ENCODE assay signal across 8 mouse cellular contexts in genomic region chr5:71658115-71658497, GRCm38 (mm10). TPM values are rescaled to one million over a fixed set of nuclear protein-coding genes. Genes with fewer than 3 reads are reported as not detected.
A peak's percentile ranks its signal among the peaks of the same experiment; 100 is the strongest.
DNase-seq lines count a peak whose midpoint lies in the region; ATAC-seq lines count a peak whose summit lies in the region.

TSS of gene Gabra4 (minus strand) at chr5:71658308.

- intact Hi-C loops in left cerebral cortex, postnatal 4 days (cut with DNase I): no loop called here

- 1% methylated on average over 15 of the region's 15 CpGs for WGBS in intestine, embryonic 14.5 days
- WGBS in neural tube, embryonic 12.5 days: under 1% methylated on average over 15 of the region's 15 CpGs

- ATAC-seq in cerebellum, adult (ENCODE audit: insufficient number of reproducible peaks, low FRiP score, low TSS enrichment): peak; percentile 53; the same call in 1 of the 2 replicates
- peak; percentile 63 for ATAC-seq in intestine, embryonic 14.5 days (replicated peaks; ENCODE audit: low FRiP score, low TSS enrichment, low read depth)
- ATAC-seq in neural tube, embryonic 12.5 days (ENCODE audit: low FRiP score, low read depth): peak; percentile 72

- H3K9ac ChIP-seq in intestine, embryonic 14.5 days (ENCODE audit: low read length): peak within 1 kb of the TSS; percentile 22; the same call in 1 of the 2 replicates
- peak within 1 kb of the TSS; percentile 49; the same call in 1 of the 2 replicates for H3K9ac ChIP-seq in neural tube, embryonic 12.5 days

- H3K4me1 ChIP-seq in intestine, embryonic 14.5 days (replicated peaks; ENCODE audit: control insufficient read depth, insufficient read depth, low read length): no peaks in the 10 kb centered on the region
- H3K4me1 ChIP-seq in neural tube, embryonic 12.5 days: peaks cover 5% of the 10 kb centered on the region; the same call in 1 of the 2 replicates

- peak within 1 kb of the TSS; percentile 78 for H3K4me2 ChIP-seq in intestine, embryonic 14.5 days (ENCODE audit: low read length)
- peak within 1 kb of the TSS; percentile 95 for H3K4me2 ChIP-seq in neural tube, embryonic 12.5 days (replicated peaks)

- no peak for DNase-seq in cerebellum, postnatal 4 days (ENCODE audit: low spot score in 2 of 2)
- DNase-seq in thymus, postnatal 4 days: peak; percentile 5
- no peak for DNase-seq in thymus, postnatal 14 days
- no peak for DNase-seq in intestine, embryonic 14.5 days (ENCODE audit: low spot score)
- DNase-seq in left cerebral cortex, postnatal 4 days: no peak
- DNase-seq in natural killer cell, adult 2 months (ENCODE audit: low spot score in 2 of 2): no peak

- no peaks in the 10 kb centered on the region for H3K36me3 ChIP-seq in intestine, embryonic 14.5 days (ENCODE audit: control insufficient read depth, insufficient read depth, low read length)
- no peaks in the 10 kb centered on the region for H3K36me3 ChIP-seq in neural tube, embryonic 12.5 days

- no peak within 1 kb of the TSS for H3K27ac ChIP-seq in intestine, embryonic 14.5 days (ENCODE audit: low read depth)
- H3K27ac ChIP-seq in neural tube, embryonic 12.5 days: no peak within 1 kb of the TSS

- no peaks in the 10 kb centered on the region for H3K9me3 ChIP-seq in intestine, embryonic 14.5 days (ENCODE audit: control insufficient read depth, low read length)
- H3K9me3 ChIP-seq in neural tube, embryonic 12.5 days: no peaks in the 10 kb centered on the region

- peaks cover 11% of the 10 kb centered on the region for H3K27me3 ChIP-seq in intestine, embryonic 14.5 days (replicated peaks; ENCODE audit: control insufficient read depth, insufficient read depth, low read length)
- H3K27me3 ChIP-seq in neural tube, embryonic 12.5 days (replicated peaks): peaks cover 23% of the 10 kb centered on the region

- peak within 1 kb of the TSS; percentile 44 for H3K4me3 ChIP-seq in intestine, embryonic 14.5 days (ENCODE audit: low read depth, low read length)
- peak within 1 kb of the TSS; percentile 49 for H3K4me3 ChIP-seq in neural tube, embryonic 12.5 days

RNA-seq across cellular contexts. Expression of gene Gabra4, which starts in this region (rescaled TPM):
- polyA plus RNA-seq in intestine, embryonic 14.5 days (2014; fragmentation: Nextera tagmentation; extraction: Ambion mirVana): 1.5 and 3.1 TPM in 2 replicates
- total RNA-seq in left cerebral cortex, postnatal 4 days (2021): 10 to 100 TPM; 22.1 to 23.9 TPM
- 3.6 and 3.9 TPM in 2 replicates for polyA plus RNA-seq in neural tube, embryonic 12.5 days (2016; fragmentation: Nextera tagmentation; extraction: Ambion mirVana)
